Mouse (Mus musculus): Measurements from ENCODE around the gene Dyrk4.

DNA sequence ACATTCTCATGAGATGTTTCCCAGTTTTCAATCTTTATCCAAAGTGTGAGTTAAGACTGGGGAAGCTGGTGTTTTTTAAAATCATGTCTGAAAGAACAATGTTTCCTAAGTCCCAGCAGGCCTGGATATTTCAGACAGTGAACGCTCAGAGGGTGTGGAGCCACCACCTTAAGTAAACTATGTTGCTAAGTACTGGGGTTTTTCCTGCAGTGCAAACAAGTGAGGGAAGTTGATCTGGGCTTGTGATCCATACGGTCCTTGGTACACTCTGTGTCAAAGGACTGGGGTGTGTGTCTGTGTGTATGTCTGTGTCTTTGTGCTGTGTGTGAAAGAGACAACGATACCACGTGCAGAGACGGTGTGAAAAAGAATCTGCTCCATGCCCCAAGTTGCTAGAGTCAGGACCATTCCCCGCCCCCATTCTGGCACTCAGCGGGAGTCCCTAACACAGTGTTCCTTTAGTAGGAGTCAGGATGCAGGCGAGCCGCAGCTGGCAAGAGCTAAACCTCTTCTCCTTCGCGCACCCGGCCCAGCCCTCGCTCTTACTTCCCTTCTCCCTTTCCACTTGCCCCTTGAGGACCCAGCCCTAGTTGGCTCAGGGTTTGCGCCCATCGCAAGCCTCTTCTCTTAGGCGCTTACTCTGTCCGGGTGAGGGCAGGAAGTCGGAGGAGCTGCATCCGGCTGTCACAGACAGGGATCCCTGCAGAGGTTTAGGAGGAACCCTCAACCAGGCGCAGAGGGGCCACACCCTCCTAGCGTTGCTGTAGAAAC lies at the start of gene Dyrk4:
- TF ChIP-seq CTCF (IDR thresholded peaks at IDR 0.05; ENCODE audit: low read depth), result no peak
- no peak for TF ChIP-seq EP300 (optimal IDR thresholded peaks at IDR 0.05)
